Mouse (Mus musculus): ENCODE measurements at regions not wholly inside any gene's neighbourhood (a gene's known extent, or its start where the extent isn't known, plus 50 kb on each side); places are given as distances from the start of the nearest gene placed in this dataset.
"Not testable (repeated sequence)": the region's sequence is repeated elsewhere in the genome, so short reads cannot be mapped to it uniquely, and the experiment has no call there.

- DNase-seq (ENCODE audit: low spot score) = peak; percentile 70
Observed at GRCm38 (mm10) chr4:22131751-22132736, 200.9 kb downstream of the Faxc start.

GRCm38 (mm10) chr4:22133547-22134495 lies 202.7 kb downstream of the Faxc start:
- DNase-seq (ENCODE audit: low spot score) = peak; percentile 23

- no peak for DNase-seq (ENCODE audit: low spot score)
Observed at GRCm38 (mm10) chr4:22140122-22140521, 209.0 kb downstream of the Faxc start.

GRCm38 (mm10) chr4:22143546-22143945 lies 212.4 kb downstream of the Faxc start:
- DNase-seq (ENCODE audit: low spot score) = no peak

- DNase-seq (ENCODE audit: low spot score) = not testable (repeated sequence)
Observed at GRCm38 (mm10) chr4:22144834-22145233, 212.5 kb upstream of the Fbxl4 start.

GRCm38 (mm10) chr4:22146648-22147409 lies 210.5 kb upstream of the Fbxl4 start:
- no peak for DNase-seq (ENCODE audit: low spot score)

GRCm38 (mm10) chr4:22151899-22152493 lies 205.3 kb upstream of the Fbxl4 start:
- no peak for DNase-seq (ENCODE audit: low spot score)

- no peak for DNase-seq (ENCODE audit: low spot score)
Observed at GRCm38 (mm10) chr4:22152971-22153544, 204.3 kb upstream of the Fbxl4 start.

GRCm38 (mm10) chr4:22153620-22154019 lies 203.7 kb upstream of the Fbxl4 start:
- no peak for DNase-seq (ENCODE audit: low spot score)

- DNase-seq (ENCODE audit: low spot score) = peak; percentile 22
Observed at GRCm38 (mm10) chr4:22186422-22186821, 170.9 kb upstream of the Fbxl4 start.

GRCm38 (mm10) chr4:22188141-22189006 lies 169.0 kb upstream of the Fbxl4 start:
- DNase-seq (ENCODE audit: low spot score) = no peak

- no peak for DNase-seq (ENCODE audit: low spot score)
Observed at GRCm38 (mm10) chr4:22196501-22196900, 160.8 kb upstream of the Fbxl4 start.

GRCm38 (mm10) chr4:22208531-22208930 lies 148.8 kb upstream of the Fbxl4 start:
- no peak for DNase-seq (ENCODE audit: low spot score)

- DNase-seq (ENCODE audit: low spot score) = no peak
Observed at GRCm38 (mm10) chr4:22237640-22238039, 119.7 kb upstream of the Fbxl4 start.

GRCm38 (mm10) chr4:22250276-22250675 lies 107.1 kb upstream of the Fbxl4 start:
- DNase-seq (ENCODE audit: low spot score) = not testable (repeated sequence)

GRCm38 (mm10) chr4:22263903-22264302 lies 93.4 kb upstream of the Fbxl4 start:
- peak; percentile 26 for DNase-seq (ENCODE audit: low spot score)

GRCm38 (mm10) chr4:22269064-22269463 lies 88.3 kb upstream of the Fbxl4 start:
- no peak for DNase-seq (ENCODE audit: low spot score)

GRCm38 (mm10) chr4:22274178-22274577 lies 83.2 kb upstream of the Fbxl4 start:
- no peak for DNase-seq (ENCODE audit: low spot score)

GRCm38 (mm10) chr4:22282536-22283323 lies 74.6 kb upstream of the Fbxl4 start:
- DNase-seq (ENCODE audit: low spot score) = no peak

Data from embryo, embryonic 10 days (tissue).